Mouse (Mus musculus): ENCODE data around the gene Dact2.

Gene Dact2

DNA sequence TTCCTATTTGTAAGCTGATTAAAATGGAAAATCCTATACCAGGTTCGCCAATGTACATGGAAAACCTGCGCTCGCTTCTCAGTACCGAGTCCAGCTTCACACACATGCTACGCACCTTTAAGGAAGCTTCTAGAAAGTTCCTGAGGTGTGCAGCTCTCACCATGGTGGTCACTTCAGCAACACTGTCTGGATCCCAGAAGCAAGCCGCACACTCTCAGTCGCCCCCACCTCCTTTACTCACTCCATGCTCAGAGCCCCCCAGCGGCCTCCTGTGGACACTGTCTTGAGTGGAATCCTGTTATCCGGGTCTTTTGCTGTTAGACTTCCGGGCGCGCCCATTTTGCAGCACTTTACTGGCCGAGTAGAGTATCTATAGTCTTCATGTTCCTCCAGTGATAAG lies at the start of gene Dact2:
Gene Dact2, minus strand, starts transcription at position 244 of the 400 bp plus-strand sequence.
- DNase-seq (ENCODE audit: low spot score in 2 of 2) = peak; percentile 65 to 67

DNA sequence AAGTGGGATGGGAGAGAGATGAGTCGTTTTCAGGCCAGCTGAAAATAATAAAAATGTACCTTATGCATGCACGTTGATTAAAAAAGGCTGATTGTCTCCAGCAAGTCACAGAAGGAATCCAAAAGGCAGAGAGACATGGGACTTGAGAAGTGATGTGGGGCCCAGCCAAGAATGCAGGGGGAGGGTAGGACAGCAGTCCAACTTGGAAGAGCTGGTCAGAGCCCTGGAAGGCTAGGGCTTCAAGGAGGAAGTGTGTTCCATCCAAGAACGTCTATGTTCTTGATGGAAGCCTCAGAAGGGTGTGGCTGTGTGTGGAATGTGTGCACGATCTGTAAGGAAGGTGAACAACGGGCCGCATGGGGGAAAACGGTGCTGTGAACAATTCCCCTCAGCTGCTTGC lies 48.4 kb upstream of the Dact2 start:
- no peak for DNase-seq (ENCODE audit: low spot score in 2 of 2)

DNA sequence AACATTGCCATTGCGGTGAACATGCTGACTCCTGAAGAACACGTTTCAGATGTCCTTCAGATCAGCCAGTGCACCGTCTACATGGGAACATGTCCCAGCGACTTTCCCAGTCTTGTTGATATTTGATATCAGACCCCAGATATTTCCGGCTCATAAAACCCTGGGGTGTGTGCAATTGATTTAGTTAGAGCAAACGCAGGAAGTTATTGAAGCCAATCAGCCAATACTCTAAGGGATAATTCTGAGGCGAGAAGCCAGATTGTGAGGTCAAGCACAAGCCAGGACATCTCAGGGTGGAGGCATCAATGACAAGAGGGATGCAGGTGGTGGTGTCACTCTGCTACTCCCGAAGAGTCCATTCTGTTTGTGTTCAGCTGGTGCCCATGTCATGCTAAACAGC lies 46.3 kb upstream of the Dact2 start:
- no peak for DNase-seq (ENCODE audit: low spot score in 2 of 2)

DNA sequence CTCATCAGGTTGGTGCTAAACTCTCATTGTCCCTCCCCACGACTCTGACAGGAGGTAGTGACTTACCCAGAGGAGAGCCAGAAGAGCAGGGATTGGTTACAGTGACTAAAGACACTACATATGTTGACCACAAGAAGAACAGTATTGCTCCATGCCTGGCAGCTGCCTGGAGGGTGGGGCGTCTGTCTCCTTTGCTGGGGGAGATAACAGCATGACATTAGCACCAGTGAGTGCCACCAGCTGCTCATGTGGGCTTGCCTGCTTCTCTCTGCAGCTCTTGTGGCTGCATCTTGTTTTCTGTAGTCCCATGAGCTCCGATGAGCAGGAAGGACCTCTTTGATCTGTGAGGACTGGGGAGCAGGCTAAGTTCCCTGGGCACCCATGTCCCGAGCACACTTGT lies 45.5 kb upstream of the Dact2 start:
- DNase-seq (ENCODE audit: low spot score in 2 of 2) = no peak

DNA sequence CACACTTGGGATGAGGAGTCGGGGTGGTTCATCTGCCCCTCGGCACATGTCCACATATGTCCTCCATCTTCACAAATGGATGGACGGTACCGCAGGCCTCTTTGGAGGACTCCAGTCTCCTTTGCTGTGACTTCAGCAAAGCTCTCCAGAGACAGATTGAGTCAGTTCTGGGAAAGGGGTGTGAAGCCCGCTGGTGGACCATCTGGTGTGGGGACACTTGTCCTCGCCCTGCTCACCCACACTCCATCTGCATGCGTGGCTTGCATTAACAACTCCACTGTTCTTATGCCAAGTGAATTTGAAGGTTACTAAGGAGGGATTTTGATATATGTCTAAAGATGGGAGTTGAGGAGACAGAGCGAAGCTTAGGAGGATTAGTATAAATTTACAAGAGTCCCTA lies 43.8 kb upstream of the Dact2 start:
- peak; percentile 57 to 72 for DNase-seq (ENCODE audit: low spot score in 2 of 2)

DNA sequence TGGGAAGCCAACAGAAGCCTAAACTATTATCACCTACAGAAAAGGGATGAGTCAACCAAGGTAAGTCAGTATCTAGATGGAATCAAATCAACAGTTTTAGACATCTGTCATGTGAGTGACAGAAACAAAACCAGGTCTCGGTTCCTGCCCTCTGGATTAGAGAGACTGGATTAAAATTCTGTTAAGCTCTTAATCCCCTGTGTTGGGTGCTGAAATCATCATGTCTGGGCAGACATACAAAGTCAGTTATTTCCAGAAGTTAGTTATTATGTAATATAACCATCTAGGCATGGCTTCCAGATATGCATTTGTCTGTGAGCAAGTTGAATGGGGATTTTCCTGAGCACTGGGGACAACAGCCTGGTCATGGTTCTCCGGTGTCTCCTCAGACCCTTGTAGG lies 42.2 kb upstream of the Dact2 start:
- no peak for DNase-seq (ENCODE audit: low spot score in 2 of 2)

DNA sequence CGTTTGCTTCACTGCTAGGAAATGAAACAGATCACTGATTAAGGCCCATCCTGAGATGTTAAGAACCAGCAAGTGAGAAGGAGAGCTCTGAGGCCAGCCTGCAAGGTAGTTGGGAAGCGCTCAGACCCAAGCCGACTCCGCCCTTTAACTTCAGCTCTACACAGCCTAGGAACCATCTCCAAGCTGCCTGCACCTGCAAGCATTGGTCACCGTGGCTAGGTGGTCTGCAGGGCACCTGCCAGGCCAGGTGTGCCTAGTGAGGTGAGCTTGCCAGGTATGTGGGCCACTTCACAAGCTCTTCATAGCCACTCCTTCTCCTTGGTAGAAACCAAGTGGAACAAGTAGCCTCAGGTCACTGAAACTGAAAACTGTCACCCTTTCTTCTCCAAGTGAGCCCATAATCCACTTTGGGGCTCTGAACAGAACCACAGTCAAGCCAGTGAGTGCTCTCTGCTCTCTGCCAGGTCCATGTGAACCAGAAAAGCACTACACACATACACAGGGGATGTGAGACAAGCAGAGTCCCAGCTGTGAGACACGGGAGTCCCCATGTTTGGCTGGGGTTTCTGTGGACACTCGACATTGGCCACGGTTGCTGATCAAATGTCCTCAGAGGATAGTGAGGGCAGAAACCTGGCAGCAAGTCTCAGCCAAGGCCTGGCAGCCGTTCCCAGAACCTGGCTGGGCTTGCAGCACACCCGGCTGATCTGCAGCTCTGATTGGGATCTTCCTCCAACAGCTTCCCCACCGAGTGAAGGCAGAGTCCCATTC lies 40.3 kb upstream of the Dact2 start:
- DNase-seq (ENCODE audit: low spot score in 2 of 2) = no peak

DNA sequence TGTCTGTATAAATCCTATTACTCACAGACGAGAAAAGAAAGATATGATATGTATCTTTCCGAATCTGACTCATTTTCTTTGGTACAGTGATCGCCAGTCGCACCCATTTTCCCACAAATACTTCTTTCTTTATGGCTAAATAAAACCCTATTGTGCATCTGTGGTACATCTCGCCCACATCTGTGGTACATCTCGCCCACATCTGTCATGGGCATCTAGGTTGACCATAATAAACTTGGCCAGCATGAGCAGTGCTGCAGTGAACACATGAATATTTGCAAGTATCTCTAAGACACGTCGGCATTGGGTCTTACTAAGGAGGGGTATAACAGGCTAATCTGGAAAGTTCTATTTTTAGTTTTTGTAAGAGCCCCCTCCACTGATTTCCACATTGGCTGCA lies 38.5 kb upstream of the Dact2 start:
- DNase-seq (ENCODE audit: low spot score in 2 of 2) = no peak

DNA sequence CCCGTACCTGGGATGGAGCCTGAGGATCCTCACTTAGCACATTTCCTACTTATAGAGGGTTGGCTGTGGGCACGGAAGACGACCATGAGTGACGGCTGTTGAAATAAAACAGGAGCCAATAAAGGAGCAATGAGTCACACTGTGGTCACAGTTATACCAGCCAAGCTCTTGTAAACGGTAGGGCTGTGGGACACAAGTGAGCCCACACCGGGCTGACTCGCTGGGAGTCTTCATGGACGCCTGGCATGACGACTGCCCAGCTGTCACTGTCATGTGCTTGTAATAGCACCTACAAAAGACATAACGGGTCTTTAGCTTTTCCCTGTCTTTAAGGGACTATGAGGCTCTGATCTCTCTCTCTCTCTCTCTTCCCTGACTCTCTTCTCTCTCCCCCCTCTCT lies 35.9 kb upstream of the Dact2 start:
- no peak for DNase-seq (ENCODE audit: low spot score in 2 of 2)

DNA sequence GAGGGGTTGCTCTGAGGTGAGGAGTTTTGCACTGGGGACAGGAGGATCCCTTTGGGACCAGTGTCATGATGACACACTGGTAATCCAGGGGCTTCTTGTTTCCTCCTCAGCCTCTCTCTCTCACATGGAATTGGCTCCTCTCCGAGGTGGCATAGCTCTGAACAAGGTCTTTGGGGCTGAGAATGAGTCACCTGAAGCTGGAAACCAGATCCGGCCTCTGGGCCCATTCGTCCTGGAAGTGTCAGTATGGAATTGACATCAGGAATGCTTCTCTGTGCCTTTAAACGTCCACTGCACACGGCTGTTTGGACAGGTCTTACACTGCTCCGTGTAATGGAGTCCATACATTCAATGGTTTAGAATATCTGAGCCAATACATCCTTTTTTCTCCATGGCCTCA lies 33.0 kb upstream of the Dact2 start:
- no peak for DNase-seq (ENCODE audit: low spot score in 2 of 2)

DNA sequence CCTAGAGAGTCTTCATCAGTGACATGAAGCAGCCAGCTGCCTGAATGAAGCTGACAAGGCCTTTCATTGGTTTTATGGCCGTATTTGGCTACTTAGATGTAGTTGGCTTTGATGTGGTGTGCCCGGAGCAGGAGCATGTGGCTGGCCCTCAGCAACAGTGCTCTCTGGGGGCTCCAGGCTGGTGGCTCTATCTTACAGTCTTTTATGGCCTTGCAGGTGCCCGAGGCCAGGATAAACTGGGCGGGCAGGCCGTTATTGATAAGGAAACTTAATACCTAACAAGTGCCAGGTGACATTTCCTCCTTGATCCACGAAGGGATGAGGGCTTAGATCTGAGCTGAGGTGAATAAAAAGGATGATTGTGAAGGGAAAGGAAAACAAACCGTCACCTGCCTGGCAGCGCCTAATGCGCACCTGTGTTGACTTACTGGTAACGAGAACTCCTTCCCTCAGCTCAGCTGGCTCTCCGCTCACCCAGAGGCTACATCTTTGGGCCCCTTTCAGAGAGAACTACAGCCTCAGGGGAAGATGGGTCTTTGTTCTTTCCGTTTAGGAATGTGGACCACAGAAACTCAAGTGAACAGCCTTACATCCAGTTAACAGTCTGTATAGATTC lies 30.8 kb upstream of the Dact2 start:
- no peak for DNase-seq (ENCODE audit: low spot score in 2 of 2)

DNA sequence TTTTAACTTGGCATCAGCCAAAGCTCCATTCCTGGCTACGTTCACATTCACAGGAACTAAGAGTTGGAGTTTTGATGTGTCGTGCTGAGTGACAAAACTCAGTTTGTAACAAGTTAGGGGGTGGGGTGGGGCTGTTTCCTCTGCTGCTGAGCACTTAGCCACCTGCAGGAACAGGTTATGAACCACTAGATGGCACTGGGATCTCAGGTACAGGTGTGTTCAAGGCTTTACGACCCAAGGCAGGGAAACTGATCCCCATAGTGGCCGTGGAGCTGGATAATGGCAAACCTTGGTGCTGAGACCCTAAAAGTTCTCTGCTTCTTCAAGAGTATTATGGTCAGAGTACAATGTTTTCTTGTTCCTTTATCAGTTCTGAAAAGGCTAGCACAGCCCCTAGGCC lies 29.6 kb upstream of the Dact2 start:
- no peak for DNase-seq (ENCODE audit: low spot score in 2 of 2)

DNA sequence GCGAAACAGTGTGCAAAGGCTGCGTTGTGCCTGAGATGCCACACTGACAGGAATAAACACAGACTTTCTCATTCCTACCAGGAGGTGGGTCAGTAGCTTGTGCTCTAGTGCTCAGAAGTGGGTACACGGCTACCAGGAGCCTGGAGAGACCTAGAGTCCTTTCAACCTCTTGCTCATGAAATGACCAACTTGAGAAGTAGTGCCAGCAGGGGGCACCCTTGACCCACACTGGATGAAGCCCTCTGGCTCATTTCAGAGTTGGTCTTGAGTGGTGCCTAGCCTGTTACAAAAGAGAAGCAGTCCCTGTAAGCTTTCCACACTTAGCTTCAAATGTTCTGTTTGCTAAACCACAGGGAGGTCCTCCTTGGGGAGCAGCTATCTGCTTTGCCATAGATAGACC lies 28.5 kb upstream of the Dact2 start:
- DNase-seq (ENCODE audit: low spot score in 2 of 2) = peak; percentile 55 to 79

DNA sequence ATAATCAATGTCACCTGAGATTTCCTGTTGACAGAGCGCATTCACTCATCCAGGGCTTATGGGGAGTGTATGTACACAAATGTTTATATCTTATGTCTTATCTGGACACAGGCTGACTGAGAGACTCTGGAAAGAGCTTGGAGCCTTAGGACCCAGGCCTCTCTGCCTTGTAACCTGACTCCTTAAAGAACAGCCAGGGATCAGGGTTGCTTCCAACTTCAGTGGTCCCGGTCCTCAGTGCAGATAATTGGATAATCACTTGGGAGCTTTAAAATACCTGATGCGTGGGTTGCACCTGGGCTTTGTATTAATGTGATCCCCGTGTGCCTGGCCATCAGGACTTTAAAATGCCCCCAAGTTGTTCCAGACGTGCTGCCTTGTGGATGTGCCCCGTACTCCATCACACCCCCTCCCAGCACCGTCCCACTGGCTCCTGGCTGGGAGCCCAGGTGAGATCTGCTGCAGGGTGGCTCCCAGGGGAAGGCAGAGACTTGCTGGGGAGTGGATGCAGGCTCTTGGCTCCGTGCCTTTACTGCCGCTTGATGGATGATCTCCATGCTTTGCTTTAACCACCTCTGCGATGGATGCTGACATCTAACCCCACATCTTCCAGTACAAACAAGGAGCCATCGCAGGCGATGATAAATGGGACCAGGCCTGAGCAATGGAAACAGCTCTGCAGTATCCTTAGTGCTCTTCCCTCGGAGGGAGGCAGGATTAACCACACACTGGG lies 26.8 kb upstream of the Dact2 start:
- DNase-seq (ENCODE audit: low spot score in 2 of 2) = no peak

DNA sequence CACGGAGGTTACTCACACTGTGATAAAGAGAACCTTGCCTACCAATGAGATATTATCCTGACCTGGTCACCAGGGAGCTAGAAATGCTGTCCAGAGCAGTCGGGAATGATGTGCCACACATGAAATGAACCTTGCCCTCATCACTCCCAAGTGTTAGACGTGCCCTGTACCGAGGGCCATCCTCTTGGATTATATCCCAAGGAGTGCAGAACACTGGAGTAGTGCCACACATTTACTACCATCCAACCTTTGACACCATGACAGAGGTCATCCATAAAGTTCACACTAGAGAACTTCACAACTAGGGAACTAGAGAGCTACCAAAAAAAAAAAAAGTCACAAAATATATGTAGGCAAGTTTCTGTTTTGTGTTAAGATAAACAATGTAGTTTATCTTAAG lies 24.3 kb upstream of the Dact2 start:
- DNase-seq (ENCODE audit: low spot score in 2 of 2) = no peak

DNA sequence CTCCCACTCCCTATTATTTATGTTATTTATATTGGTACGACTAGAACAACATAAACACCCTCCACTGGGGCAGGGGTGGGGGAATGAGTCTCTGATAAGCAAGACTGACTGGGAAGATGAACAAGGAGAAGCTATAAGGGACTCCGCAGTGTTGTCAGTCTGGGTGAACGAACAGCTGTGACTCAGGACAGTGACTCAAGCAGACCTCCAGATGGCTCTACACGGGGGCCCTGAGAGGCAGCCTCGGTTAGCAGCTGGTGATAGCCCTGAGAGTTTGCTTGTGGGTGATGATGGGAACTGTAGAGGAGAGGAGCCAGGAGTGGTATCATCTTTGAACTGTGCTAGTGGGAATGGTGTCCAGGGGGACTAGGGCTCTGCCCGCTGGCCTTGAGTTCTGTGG lies 23.5 kb upstream of the Dact2 start:
- no peak for DNase-seq (ENCODE audit: low spot score in 2 of 2)

DNA sequence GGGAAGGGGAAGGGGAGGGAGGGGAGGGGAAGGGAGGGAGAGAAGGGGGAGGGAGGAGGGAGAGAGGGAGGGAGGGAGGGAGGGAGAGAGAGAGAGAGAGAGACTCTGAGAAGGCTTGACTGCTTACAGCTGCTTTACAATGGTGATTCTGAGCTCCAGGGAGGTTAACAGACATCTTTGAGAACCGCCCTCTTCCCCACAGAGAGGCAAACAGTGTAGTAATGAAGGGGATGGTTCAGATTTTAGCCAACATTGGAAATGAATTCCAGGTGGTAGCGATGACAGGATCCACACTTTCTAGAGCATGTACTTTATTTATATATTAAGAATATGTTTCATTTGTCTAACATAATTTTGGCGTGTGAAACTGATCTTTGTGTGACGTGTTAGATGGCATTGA lies 22.7 kb upstream of the Dact2 start:
- no peak for DNase-seq (ENCODE audit: low spot score in 2 of 2)

DNA sequence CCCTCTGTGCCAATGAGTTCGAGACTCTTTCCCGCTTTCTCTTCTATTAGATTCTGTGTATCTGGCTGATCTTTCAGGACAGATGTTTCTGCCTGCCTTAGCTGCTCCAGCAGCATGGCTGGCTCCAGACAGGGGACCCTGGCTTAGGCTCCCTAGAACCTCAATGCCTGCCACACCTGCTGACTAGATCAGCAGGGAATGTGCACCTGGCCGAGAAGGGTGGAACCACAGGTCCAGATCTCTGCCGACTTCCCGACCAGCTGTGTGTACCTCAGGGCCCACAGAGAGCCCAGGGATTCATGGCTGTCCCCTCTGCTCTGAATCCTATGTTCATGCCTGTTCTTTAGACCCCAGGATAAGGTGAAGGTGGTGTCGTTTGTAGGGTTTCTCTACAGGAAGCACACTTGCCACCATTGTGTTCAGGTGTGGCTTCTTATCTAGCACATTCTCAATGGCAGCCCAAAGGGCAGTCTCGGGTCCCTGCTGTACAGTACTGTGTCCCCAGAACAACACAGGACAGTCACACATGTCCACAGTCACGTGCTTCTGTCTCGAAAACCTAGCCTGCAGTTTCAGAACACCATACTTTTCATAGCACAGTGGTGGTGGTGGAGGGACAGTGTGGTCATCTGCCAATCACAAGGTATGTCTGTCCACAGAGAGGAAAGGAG lies 22.0 kb upstream of the Dact2 start:
- DNase-seq (ENCODE audit: low spot score in 2 of 2) = no peak

DNA sequence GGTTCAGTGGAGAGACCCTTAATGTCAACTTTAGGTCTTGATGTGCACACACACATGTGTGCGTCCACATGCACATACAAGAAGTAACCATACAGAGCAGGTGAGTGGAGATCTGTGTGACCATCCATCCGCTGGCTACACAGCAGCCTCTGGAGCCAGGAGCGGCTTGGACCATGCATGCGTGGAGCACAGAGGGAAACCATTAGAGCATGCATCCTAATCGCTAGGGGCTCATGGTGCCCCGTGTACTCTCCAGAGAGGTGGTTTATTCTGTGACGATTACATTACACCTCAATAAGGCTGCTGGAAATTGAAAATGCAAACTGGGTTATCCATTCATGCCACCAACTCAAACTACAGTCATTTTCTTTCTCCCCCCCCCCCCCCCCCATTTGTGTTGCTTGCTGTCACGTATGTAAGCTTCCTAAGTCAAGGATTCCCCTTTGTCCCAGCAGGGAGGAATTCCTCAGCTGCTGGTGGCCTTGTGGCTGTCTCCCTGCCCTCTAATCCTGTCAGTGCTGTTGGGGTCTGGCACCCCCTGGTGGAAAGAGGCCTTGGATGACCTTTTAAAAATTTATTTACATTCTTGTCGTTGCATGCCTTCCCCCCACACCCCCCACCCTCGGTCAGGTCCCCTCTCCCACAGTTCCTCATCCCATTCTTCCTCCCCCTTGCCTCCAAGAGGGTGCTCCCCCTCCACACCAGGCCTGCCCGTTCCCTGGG lies 17.9 kb upstream of the Dact2 start:
- DNase-seq (ENCODE audit: low spot score in 2 of 2) = no peak

DNA sequence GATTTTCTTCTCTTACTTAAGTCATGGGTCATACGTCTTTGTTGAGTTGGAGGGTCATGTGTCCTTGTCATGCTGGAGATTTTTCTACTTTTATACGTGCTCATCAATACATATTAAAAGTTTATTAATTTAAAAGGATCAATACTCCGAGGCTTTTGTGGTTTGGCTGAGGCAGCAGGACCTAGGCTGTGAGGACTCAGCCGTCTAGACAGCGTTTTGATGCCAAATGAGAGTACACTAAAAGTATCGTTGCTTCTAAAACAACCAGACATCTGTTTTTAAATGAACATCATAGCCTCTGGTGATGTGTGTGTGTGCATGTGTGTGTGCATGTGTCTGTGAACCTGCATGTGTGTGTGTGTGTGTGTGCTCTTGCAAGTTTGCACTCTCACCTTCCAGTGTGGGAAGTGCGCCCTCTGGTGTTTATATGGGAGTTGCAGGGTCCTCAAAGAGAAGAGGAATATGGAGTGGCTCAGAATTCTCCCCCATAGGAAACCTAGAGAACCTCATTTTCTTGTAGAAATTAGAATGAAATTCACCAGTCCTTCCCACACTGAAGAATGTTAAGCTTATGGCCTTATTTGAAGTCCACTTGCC lies 16.6 kb upstream of the Dact2 start:
- peak in 1 of 2 experiments; percentile 71 for DNase-seq (ENCODE audit: low spot score in 2 of 2)

DNA sequence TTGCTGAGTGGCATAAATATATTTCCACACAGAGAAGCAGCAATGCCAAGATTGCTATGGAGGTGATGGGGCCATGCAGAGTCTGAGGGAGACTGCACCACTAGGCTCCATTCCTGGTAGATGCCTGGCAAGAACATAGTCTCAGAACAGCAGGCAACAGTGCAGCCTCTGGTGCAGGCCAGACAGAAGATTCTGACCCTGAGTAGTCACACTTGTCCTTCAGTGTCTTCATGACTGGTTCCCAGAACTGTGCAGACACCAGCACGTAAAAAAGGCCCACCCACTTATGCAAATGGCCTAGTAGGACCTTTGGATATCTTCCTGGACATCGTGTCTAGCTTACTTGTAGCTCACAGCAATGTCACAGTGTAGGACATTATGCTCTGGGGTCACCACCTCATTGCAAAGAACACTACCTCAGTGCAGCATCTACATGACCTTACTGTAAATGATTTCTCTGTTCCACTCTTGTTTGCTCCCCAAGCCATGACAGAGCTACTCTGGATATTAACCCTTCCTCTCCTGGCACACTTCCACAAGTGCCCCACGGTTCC lies 9.9 kb upstream of the Dact2 start:
- DNase-seq (ENCODE audit: low spot score in 2 of 2) = no peak
